Mouse (Mus musculus): ENCODE results near the gene Cldn9. TPM values are rescaled to one million over a fixed set of nuclear protein-coding genes. Genes with fewer than 3 reads are reported as not detected.
A peak's percentile ranks its signal among the peaks of the same experiment; 100 is the strongest.

The Cldn9 gene
- polyA plus RNA-seq, 1 experiment: 1.7 TPM

- H3K27me3 ChIP-seq (ENCODE audit: control insufficient read depth, insufficient read depth, low read length, poor library complexity, severe bottlenecking): no peaks in the 10 kb centered on the region
- no peak overlapping the region for H3K9ac ChIP-seq (ENCODE audit: low read depth, poor library complexity, severe bottlenecking)
- TF ChIP-seq CTCF (IDR thresholded peaks at IDR 0.05; ENCODE audit: low read depth, low read length): peak; percentile 76
- no peak for TF ChIP-seq POLR2A (IDR thresholded peaks at IDR 0.05; ENCODE audit: insufficient read depth, low read length)
- no peaks in the 10 kb centered on the region for H3K4me1 ChIP-seq (ENCODE audit: control insufficient read depth, insufficient read depth, low read length)
- no peak overlapping the region for H3K27ac ChIP-seq (ENCODE audit: insufficient read depth, low read length)
- H3K9me3 ChIP-seq (replicated peaks; ENCODE audit: control insufficient read depth, insufficient read depth, low read length, poor library complexity, severe bottlenecking): no peaks in the 10 kb centered on the region
- no peak overlapping the region for H3K4me3 ChIP-seq (ENCODE audit: low read depth, low read length)
- H3K36me3 ChIP-seq (ENCODE audit: control insufficient read depth, insufficient read depth, low read length, poor library complexity, severe bottlenecking): no peaks in the 10 kb centered on the region
These were observed 22.3 kb downstream of the Cldn9 start for GRCm38 (mm10) chr17:23661526-23661925.

- Histone ChIP-seq H3K9me3 (replicated peaks; ENCODE audit: control insufficient read depth, insufficient read depth, low read length, poor library complexity, severe bottlenecking) (no peaks in the 10 kb centered on the region), H3K4me1 (ENCODE audit: control insufficient read depth, insufficient read depth, low read length) (no peaks in the 10 kb centered on the region), H3K27ac (ENCODE audit: insufficient read depth, low read length) (no peak overlapping the region), H3K27me3 (ENCODE audit: control insufficient read depth, insufficient read depth, low read length, poor library complexity, severe bottlenecking) (no peaks in the 10 kb centered on the region), H3K9ac (ENCODE audit: low read depth, poor library complexity, severe bottlenecking) (peak overlapping the region; percentile 11; the same call in 1 of the 2 replicates), H3K36me3 (ENCODE audit: control insufficient read depth, insufficient read depth, low read length, poor library complexity, severe bottlenecking) (no peaks in the 10 kb centered on the region), H3K4me3 (ENCODE audit: low read depth, low read length) (peak overlapping the region; percentile 69)
- TF ChIP-seq POLR2A (IDR thresholded peaks at IDR 0.05; ENCODE audit: insufficient read depth, low read length) (no peak), CTCF (IDR thresholded peaks at IDR 0.05; ENCODE audit: low read depth, low read length) (no peak), EP300 (IDR thresholded peaks at IDR 0.05; ENCODE audit: insufficient read depth, low read depth, low read length) (no peak)
These were observed 23.0 kb downstream of the Cldn9 start for GRCm38 (mm10) chr17:23660876-23661200.

- Histone ChIP-seq H3K27ac (ENCODE audit: insufficient read depth, low read length) (no peak within 1 kb of the TSS), H3K36me3 (ENCODE audit: control insufficient read depth, insufficient read depth, low read length, poor library complexity, severe bottlenecking) (no peaks in the 10 kb centered on the region), H3K27me3 (ENCODE audit: control insufficient read depth, insufficient read depth, low read length, poor library complexity, severe bottlenecking) (no peaks in the 10 kb centered on the region), H3K9ac (ENCODE audit: low read depth, poor library complexity, severe bottlenecking) (peak within 1 kb of the TSS; percentile 11; the same call in 1 of the 2 replicates), H3K9me3 (replicated peaks; ENCODE audit: control insufficient read depth, insufficient read depth, low read length, poor library complexity, severe bottlenecking) (no peaks in the 10 kb centered on the region), H3K4me3 (ENCODE audit: low read depth, low read length) (peak within 1 kb of the TSS; percentile 69), H3K4me1 (ENCODE audit: control insufficient read depth, insufficient read depth, low read length) (no peaks in the 10 kb centered on the region)
- TF ChIP-seq POLR2A (IDR thresholded peaks at IDR 0.05; ENCODE audit: insufficient read depth, low read length): no peak
- peak; percentile 89 for TF ChIP-seq CTCF (IDR thresholded peaks at IDR 0.05; ENCODE audit: low read depth, low read length)
- 0 out of 2 replicates have a peak, but pooled peaks have one; percentile 16 for TF ChIP-seq EP300 (IDR thresholded peaks at IDR 0.05; ENCODE audit: insufficient read depth, low read depth, low read length)
These were observed 23.5 kb downstream of the Cldn9 start, which contains the start of gene Bicdl2 for GRCm38 (mm10) chr17:23660117-23660875. Gene Bicdl2 (plus strand): TSS chr17:23660506.

- Histone ChIP-seq H3K36me3 (ENCODE audit: control insufficient read depth, insufficient read depth, low read length, poor library complexity, severe bottlenecking) (no peaks in the 10 kb centered on the region), H3K4me1 (ENCODE audit: control insufficient read depth, insufficient read depth, low read length) (no peaks in the 10 kb centered on the region), H3K27ac (ENCODE audit: insufficient read depth, low read length) (no peak overlapping the region), H3K9me3 (replicated peaks; ENCODE audit: control insufficient read depth, insufficient read depth, low read length, poor library complexity, severe bottlenecking) (no peaks in the 10 kb centered on the region), H3K27me3 (ENCODE audit: control insufficient read depth, insufficient read depth, low read length, poor library complexity, severe bottlenecking) (no peaks in the 10 kb centered on the region), H3K4me3 (ENCODE audit: low read depth, low read length) (no peak overlapping the region), H3K9ac (ENCODE audit: low read depth, poor library complexity, severe bottlenecking) (no peak overlapping the region)
- no peak for TF ChIP-seq EP300 (IDR thresholded peaks at IDR 0.05; ENCODE audit: insufficient read depth, low read depth, low read length)
- no peak for TF ChIP-seq POLR2A (IDR thresholded peaks at IDR 0.05; ENCODE audit: insufficient read depth, low read length)
- TF ChIP-seq CTCF (IDR thresholded peaks at IDR 0.05; ENCODE audit: low read depth, low read length): no peak
These were observed 25.4 kb downstream of the Cldn9 start for GRCm38 (mm10) chr17:23658450-23658849.

GRCm38 (mm10) chr17:23654410-23654809 is 29.4 kb downstream of the Cldn9 start:
- Histone ChIP-seq H3K27me3 (ENCODE audit: control insufficient read depth, insufficient read depth, low read length, poor library complexity, severe bottlenecking) (no peaks in the 10 kb centered on the region), H3K9ac (ENCODE audit: low read depth, poor library complexity, severe bottlenecking) (no peak overlapping the region), H3K4me1 (ENCODE audit: control insufficient read depth, insufficient read depth, low read length) (no peaks in the 10 kb centered on the region), H3K9me3 (replicated peaks; ENCODE audit: control insufficient read depth, insufficient read depth, low read length, poor library complexity, severe bottlenecking) (no peaks in the 10 kb centered on the region), H3K4me3 (ENCODE audit: low read depth, low read length) (no peak overlapping the region), H3K36me3 (ENCODE audit: control insufficient read depth, insufficient read depth, low read length, poor library complexity, severe bottlenecking) (no peaks in the 10 kb centered on the region), H3K27ac (ENCODE audit: insufficient read depth, low read length) (no peak overlapping the region)
- TF ChIP-seq EP300 (IDR thresholded peaks at IDR 0.05; ENCODE audit: insufficient read depth, low read depth, low read length): no peak
- TF ChIP-seq CTCF (IDR thresholded peaks at IDR 0.05; ENCODE audit: low read depth, low read length): no peak
- no peak for TF ChIP-seq POLR2A (IDR thresholded peaks at IDR 0.05; ENCODE audit: insufficient read depth, low read length)

GRCm38 (mm10) chr17:23654001-23654400 is 29.8 kb downstream of the Cldn9 start:
- H3K9me3 ChIP-seq (replicated peaks; ENCODE audit: control insufficient read depth, insufficient read depth, low read length, poor library complexity, severe bottlenecking): no peaks in the 10 kb centered on the region
- TF ChIP-seq CTCF (IDR thresholded peaks at IDR 0.05; ENCODE audit: low read depth, low read length): no peak
- TF ChIP-seq EP300 (IDR thresholded peaks at IDR 0.05; ENCODE audit: insufficient read depth, low read depth, low read length): no peak
- no peak for TF ChIP-seq POLR2A (IDR thresholded peaks at IDR 0.05; ENCODE audit: insufficient read depth, low read length)
- H3K36me3 ChIP-seq (ENCODE audit: control insufficient read depth, insufficient read depth, low read length, poor library complexity, severe bottlenecking): no peaks in the 10 kb centered on the region
- no peaks in the 10 kb centered on the region for H3K27me3 ChIP-seq (ENCODE audit: control insufficient read depth, insufficient read depth, low read length, poor library complexity, severe bottlenecking)
- no peak overlapping the region for H3K4me3 ChIP-seq (ENCODE audit: low read depth, low read length)
- H3K4me1 ChIP-seq (ENCODE audit: control insufficient read depth, insufficient read depth, low read length): no peaks in the 10 kb centered on the region
- H3K9ac ChIP-seq (ENCODE audit: low read depth, poor library complexity, severe bottlenecking): no peak overlapping the region
- H3K27ac ChIP-seq (ENCODE audit: insufficient read depth, low read length): no peak overlapping the region

Measured in ES-Bruce4 (cell line).